Mouse (Mus musculus) small intestine, adult 2 months (tissue): ENCODE data around the gene Speer4e.
"Not testable (repeated sequence)": the region's sequence is repeated elsewhere in the genome, so short reads cannot be mapped to it uniquely, and the experiment has no call there.

ENCODE experiments used
- CTCF ChIP-seq: fragments of 200-500 bp; IDR thresholded peaks from 2 replicates; pipeline ENCODE4 v1.5.1; 2012; ENCODE audit warnings: low read depth, mild to moderate bottlenecking, control low read depth, inconsistent platforms, low read length, moderate library complexity, mixed read lengths; ENCODE audit not compliant: insufficient replicate concordance, insufficient read length; ENCODE audit errors: extremely low read depth
- POLR2A ChIP-seq: fragments of 200-500 bp; IDR thresholded peaks from 2 replicates; pipeline ENCODE4 v1.6.1; 2012; ENCODE audit warnings: low read depth, mild to moderate bottlenecking, control low read depth, inconsistent platforms, low read length, moderate library complexity

GRCm38 (mm10) chr5:14977368-14977767 is 39.1 kb upstream of the Speer4e start:
- not testable (repeated sequence) for TF ChIP-seq CTCF, POLR2A
